Mouse (Mus musculus) intestine, embryonic 14.5 days (tissue): ENCODE results near the gene Zfp36. TPM values are rescaled to one million over a fixed set of nuclear protein-coding genes. Genes with fewer than 3 reads are reported as not detected.
A peak's percentile ranks its signal among the peaks of the same experiment; 100 is the strongest.

Experiments
- ATAC-seq: fragments of 200-750 bp; cut with Nextera tagmentation; replicated peaks from 2 replicates; pipeline ENCODE4 v1.8.0; 2017; ENCODE audit warnings: low read depth, moderate number of reproducible peaks, moderate TSS enrichment, moderate library complexity; ENCODE audit not compliant: low FRiP score, low TSS enrichment
- DNase-seq: peaks from one replicate; pipeline ENCODE4 v3.0.0-alpha.2; 2018; ENCODE audit warnings: low spot score
- H3K27ac ChIP-seq: fragments of 300-500 bp; sonication (generic); 2 replicates; pipeline ENCODE4 v1.5.1; 2014; ENCODE audit warnings: low read depth, mild to moderate bottlenecking, control low read depth
- H3K27me3 ChIP-seq: fragments of 300-500 bp; sonication (generic); replicated peaks from 2 replicates; pipeline ENCODE4 v1.6.1; 2014; ENCODE audit warnings: low read length, control low read depth; ENCODE audit not compliant: control insufficient read depth, insufficient read depth
- H3K36me3 ChIP-seq: fragments of 300-500 bp; sonication (generic); 2 replicates; pipeline ENCODE4 v1.6.1; 2014; ENCODE audit warnings: low read length, control low read depth; ENCODE audit not compliant: control insufficient read depth, insufficient read depth
- H3K4me1 ChIP-seq: fragments of 300-500 bp; sonication (generic); replicated peaks from 2 replicates; pipeline ENCODE4 v1.6.1; 2014; ENCODE audit warnings: low read length, control low read depth, mixed read lengths; ENCODE audit not compliant: control insufficient read depth, insufficient read depth
- H3K4me2 ChIP-seq: fragments of 300-500 bp; sonication (generic); 2 replicates; pipeline ENCODE4 v1.6.1; 2014; ENCODE audit warnings: low read length
- H3K4me3 ChIP-seq: fragments of 300-500 bp; sonication (generic); 2 replicates; pipeline ENCODE4 v1.5.1; 2014; ENCODE audit warnings: low read depth, low read length, control low read depth, mixed read lengths
- H3K9ac ChIP-seq: fragments of 300-500 bp; sonication (generic); 2 replicates; pipeline ENCODE4 v1.6.1; 2014; ENCODE audit warnings: mild to moderate bottlenecking, low read length
- H3K9me3 ChIP-seq: fragments of 300-500 bp; sonication (generic); 2 replicates; pipeline ENCODE4 v1.6.1; 2016; ENCODE audit warnings: low read length, control low read depth; ENCODE audit not compliant: control insufficient read depth
- WGBS: fragments of 180-500 bp; shearing (Covaris S2); extraction: QIAGEN DNeasy Blood & Tissue Kit; methylation state at CpG from one replicate; pipeline ENCODE4 v1.1.7; 2014; 5-methylcytosine and 5-hydroxymethylcytosine counted together
- polyA plus RNA-seq: library from polyadenylated mRNA; unstranded; fragments of >200 nt; fragmentation: Nextera tagmentation; extraction: Ambion mirVana; gene quantifications from 2 replicates; pipeline ENCODE4 v1.2.1, GENCODE M21; 2014

Gene Zfp36
- polyA plus RNA-seq, 1 experiment from 2014 or later, result 21.9 TPM

GRCm38 (mm10) chr7:28341381-28341780 is 38.7 kb downstream of the Zfp36 start:
- WGBS, result 18% methylated on average over 7 of the region's 7 CpGs
- Histone ChIP-seq H3K9ac (no peak overlapping the region), H3K4me1 (peaks cover 16% of the 10 kb centered on the region; the same call in 1 of the 2 replicates), H3K9me3 (no peaks in the 10 kb centered on the region), H3K27me3 (no peaks in the 10 kb centered on the region), H3K27ac (peak overlapping the region; percentile 38; the same call in 1 of the 2 replicates), H3K4me3 (no peak overlapping the region), H3K4me2 (no peak overlapping the region), H3K36me3 (no peaks in the 10 kb centered on the region)
- DNase-seq (no peak), ATAC-seq (no peak)

GRCm38 (mm10) chr7:28339213-28339917 is 40.7 kb downstream of the Zfp36 start:
- Histone ChIP-seq H3K9me3 (no peaks in the 10 kb centered on the region), H3K4me1 (peaks cover 16% of the 10 kb centered on the region; the same call in 1 of the 2 replicates), H3K27me3 (no peaks in the 10 kb centered on the region), H3K36me3 (peaks cover 8% of the 10 kb centered on the region; the same call in 1 of the 2 replicates), H3K4me2 (peak overlapping the region; percentile 67), H3K4me3 (peak overlapping the region; percentile 99), H3K27ac (peak overlapping the region; percentile 92), H3K9ac (peak overlapping the region; percentile 97)
- 79% methylated on average over 19 of the region's 19 CpGs for WGBS
- ATAC-seq, result no peak
- DNase-seq, result no peak

GRCm38 (mm10) chr7:28338108-28338998 is 41.7 kb downstream of the Zfp36 start, which contains the start of gene Supt5:
Supt5 (minus strand) TSS chr7:28338746.
- under 1% methylated on average over 73 of the region's 77 CpGs for WGBS
- DNase-seq (peak; percentile 97), ATAC-seq (peak; percentile 96)
- H3K4me1 ChIP-seq, result peaks cover 16% of the 10 kb centered on the region; the same call in 1 of the 2 replicates
- H3K27ac ChIP-seq, result peak within 1 kb of the TSS; percentile 92
- peak within 1 kb of the TSS; percentile 95 for H3K4me2 ChIP-seq
- H3K27me3 ChIP-seq, result no peaks in the 10 kb centered on the region
- peak within 1 kb of the TSS; percentile 97 for H3K9ac ChIP-seq
- H3K4me3 ChIP-seq, result peak within 1 kb of the TSS; percentile 99
- H3K9me3 ChIP-seq, result no peaks in the 10 kb centered on the region
- peaks cover 8% of the 10 kb centered on the region; the same call in 1 of the 2 replicates for H3K36me3 ChIP-seq

GRCm38 (mm10) chr7:28335471-28335870 is 44.6 kb downstream of the Zfp36 start:
- H3K9me3 ChIP-seq, result no peaks in the 10 kb centered on the region
- no peak for DNase-seq
- H3K4me2 ChIP-seq, result no peak overlapping the region
- no peak overlapping the region for H3K9ac ChIP-seq
- 84% methylated on average over 2 of the region's 2 CpGs for WGBS
- H3K4me1 ChIP-seq, result peaks cover 7% of the 10 kb centered on the region; the same call in 1 of the 2 replicates
- H3K27me3 ChIP-seq, result no peaks in the 10 kb centered on the region
- H3K27ac ChIP-seq, result no peak overlapping the region
- peaks cover 25% of the 10 kb centered on the region for H3K36me3 ChIP-seq
- ATAC-seq, result no peak
- H3K4me3 ChIP-seq, result no peak overlapping the region

GRCm38 (mm10) chr7:28334534-28334933 is 45.5 kb downstream of the Zfp36 start:
- peaks cover 7% of the 10 kb centered on the region; the same call in 1 of the 2 replicates for H3K4me1 ChIP-seq

GRCm38 (mm10) chr7:28328260-28328659 is 51.8 kb downstream of the Zfp36 start:
- Histone ChIP-seq H3K27me3 (no peaks in the 10 kb centered on the region), H3K4me3 (no peak overlapping the region), H3K27ac (no peak overlapping the region), H3K9me3 (no peaks in the 10 kb centered on the region), H3K4me2 (no peak overlapping the region), H3K4me1 (no peaks in the 10 kb centered on the region), H3K9ac (no peak overlapping the region), H3K36me3 (peaks cover 89% of the 10 kb centered on the region)
- 97% methylated on average over 2 of the region's 2 CpGs for WGBS
- no peak for DNase-seq
- no peak for ATAC-seq

More at GRCm38 (mm10) chr7:28334534-28334933, 45.5 kb downstream of the Zfp36 start:
- Histone ChIP-seq H3K4me2 (no peak overlapping the region), H3K36me3 (peaks cover 35% of the 10 kb centered on the region), H3K27ac (no peak overlapping the region), H3K9me3 (no peaks in the 10 kb centered on the region), H3K4me3 (no peak overlapping the region), H3K9ac (no peak overlapping the region), H3K27me3 (no peaks in the 10 kb centered on the region)
- ATAC-seq, result no peak
- DNase-seq, result no peak
- WGBS, result 90% methylated on average over 4 of the region's 4 CpGs

Other genes with a start within 250 kb of the Zfp36 start
- 47.6 and 52.5 TPM in 2 replicates for gene Fbl, start 210.5 kb downstream of the Zfp36 start, polyA plus RNA-seq
- gene Dyrk1b, start 200.8 kb downstream of the Zfp36 start, polyA plus RNA-seq, result 10.0 and 11.9 TPM in 2 replicates
- 3.2 and 3.3 TPM in 2 replicates for gene Eid2, start 112.4 kb downstream of the Zfp36 start, polyA plus RNA-seq
- 9.4 and 9.5 TPM in 2 replicates for gene Eid2b, start 102.5 kb downstream of the Zfp36 start, polyA plus RNA-seq
- 0.28 TPM in 1 of 2 replicates, not detected in the other for gene Selenov, start 89.1 kb downstream of the Zfp36 start, polyA plus RNA-seq
- gene Dll3, start 78.0 kb downstream of the Zfp36 start, polyA plus RNA-seq, result 6.4 and 6.8 TPM in 2 replicates
- 183 and 198 TPM in 2 replicates for gene Timm50, start 68.2 kb downstream of the Zfp36 start, polyA plus RNA-seq
- gene Supt5, start 41.5 kb downstream of the Zfp36 start, polyA plus RNA-seq, result 74.5 and 78.9 TPM in 2 replicates
- 1,380 and 1,495 TPM in 2 replicates for gene Rps16, start 29.6 kb downstream of the Zfp36 start, polyA plus RNA-seq
- 54.3 and 68.4 TPM in 2 replicates for gene Plekhg2, start 7.7 kb downstream of the Zfp36 start, polyA plus RNA-seq
- 53.3 and 60.2 TPM in 2 replicates for gene Med29, start 12.5 kb upstream of the Zfp36 start, polyA plus RNA-seq
- 64.4 and 71.6 TPM in 2 replicates for gene Paf1, start 12.7 kb upstream of the Zfp36 start, polyA plus RNA-seq
- gene Gmfg, start 57.2 kb upstream of the Zfp36 start, polyA plus RNA-seq, result 12.5 and 16.9 TPM in 2 replicates
- 3.6 and 4.1 TPM in 2 replicates for gene Lrfn1, start 71.7 kb upstream of the Zfp36 start, polyA plus RNA-seq
- not detected in 2 replicates for gene Ifnl2, start 130.2 kb upstream of the Zfp36 start, polyA plus RNA-seq
- not detected in 2 replicates for gene Ifnl3, start 142.6 kb upstream of the Zfp36 start, polyA plus RNA-seq
- gene Sycn, start 160.6 kb upstream of the Zfp36 start, polyA plus RNA-seq, result 15.7 and 17.9 TPM in 2 replicates
- not detected in 2 replicates for gene Nccrp1, start 167.0 kb upstream of the Zfp36 start, polyA plus RNA-seq
- gene Samd4b, start 217.9 kb upstream of the Zfp36 start, polyA plus RNA-seq, result 26.7 and 27.7 TPM in 2 replicates
- gene Pak4, start 217.9 kb upstream of the Zfp36 start, polyA plus RNA-seq, result 50.2 and 50.8 TPM in 2 replicates